Mouse (Mus musculus) myocyte (in vitro differentiated cells): Measurements from ENCODE around the gene Cpt1c.

ENCODE experiments used
- E2F4 ChIP-seq: IDR thresholded peaks from one replicate; pipeline ENCODE4 v1.6.1; 2011; ENCODE audit warnings: mild to moderate bottlenecking, control low read depth, moderate library complexity; ENCODE audit not compliant: insufficient read depth
- TCF12 ChIP-seq: IDR thresholded peaks from one replicate; pipeline ENCODE4 v1.6.1; 2011; ENCODE audit warnings: mild to moderate bottlenecking, control low read depth; ENCODE audit not compliant: poor library complexity, insufficient read depth, severe bottlenecking
- USF1 ChIP-seq: IDR thresholded peaks from one replicate; pipeline ENCODE4 v1.6.1; 2011; ENCODE audit warnings: low read depth, mild to moderate bottlenecking, control low read depth, moderate library complexity

DNA sequence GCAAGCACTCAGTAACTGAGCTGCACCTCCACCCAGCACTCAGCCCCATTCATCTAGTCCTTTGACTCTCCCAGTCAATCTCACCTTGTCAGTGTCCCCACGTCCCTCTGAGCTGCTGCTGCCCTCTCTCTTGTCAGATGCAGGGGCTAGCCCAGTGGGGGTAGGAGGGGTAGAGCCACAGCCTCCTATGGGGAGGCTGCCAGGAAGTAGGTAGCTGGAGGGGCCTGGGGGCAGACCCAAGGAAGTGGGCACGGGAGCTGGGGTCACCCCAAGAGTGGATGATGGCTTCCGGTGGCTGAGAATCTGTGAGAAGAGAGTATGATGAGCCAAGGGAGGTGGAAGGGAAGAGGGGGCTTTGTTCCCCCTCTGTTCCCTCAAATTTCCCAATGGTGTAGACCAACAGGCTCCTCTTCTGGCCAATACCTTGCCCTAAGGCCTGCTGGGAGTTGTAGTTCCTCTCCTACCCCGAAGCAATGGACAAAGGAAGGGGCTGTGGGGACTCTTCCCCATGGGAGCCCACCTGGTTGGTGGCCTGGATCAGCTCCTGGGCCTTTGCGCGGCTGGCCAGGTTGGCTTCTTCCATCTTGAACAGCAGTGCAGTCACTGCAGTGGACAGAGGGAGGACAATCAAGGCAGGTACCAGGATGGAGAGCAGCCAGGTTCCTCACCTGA lies 30.8 kb upstream of the Cpt1c start:
- TF ChIP-seq TCF12 (no peak), E2F4 (no peak), USF1 (no peak)
